Mouse (Mus musculus): ENCODE measurements around the gene Gas7.

Gas7 gene

DNA sequence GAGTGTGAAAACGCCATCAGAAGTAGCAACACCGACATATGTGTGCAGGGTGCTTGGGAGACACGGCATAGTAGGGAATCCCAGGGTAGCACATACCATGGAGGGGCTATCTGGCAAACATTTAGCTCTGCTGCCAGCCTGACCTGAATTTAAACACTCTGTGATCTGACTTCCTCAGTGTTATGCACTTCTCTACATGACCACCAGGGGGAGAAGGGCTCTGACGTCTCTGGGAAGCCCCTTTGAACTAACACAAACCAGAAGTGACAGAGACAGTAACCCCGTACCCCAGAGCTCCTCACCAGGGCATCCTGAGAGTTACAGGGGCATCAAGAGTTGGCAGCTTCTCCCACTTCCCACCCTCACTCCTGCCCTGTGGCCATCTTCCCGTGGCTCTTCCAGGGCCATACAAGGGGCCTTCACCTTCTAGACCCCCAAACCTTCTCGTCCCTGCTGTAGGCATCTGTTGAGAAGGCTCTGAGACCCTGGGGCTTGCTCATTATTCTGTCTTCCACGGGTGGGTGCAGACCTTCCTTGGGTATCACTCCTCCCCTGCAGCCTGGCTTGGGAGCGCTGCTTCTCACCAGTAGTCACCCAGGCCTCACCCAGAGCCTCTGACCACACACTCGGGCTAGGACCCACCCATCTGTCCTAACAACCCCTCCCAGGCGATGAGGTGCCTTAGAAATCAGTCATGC lies 202.6 kb downstream of the Gas7 start:
- DNase-seq: peak; percentile 79 to 88

DNA sequence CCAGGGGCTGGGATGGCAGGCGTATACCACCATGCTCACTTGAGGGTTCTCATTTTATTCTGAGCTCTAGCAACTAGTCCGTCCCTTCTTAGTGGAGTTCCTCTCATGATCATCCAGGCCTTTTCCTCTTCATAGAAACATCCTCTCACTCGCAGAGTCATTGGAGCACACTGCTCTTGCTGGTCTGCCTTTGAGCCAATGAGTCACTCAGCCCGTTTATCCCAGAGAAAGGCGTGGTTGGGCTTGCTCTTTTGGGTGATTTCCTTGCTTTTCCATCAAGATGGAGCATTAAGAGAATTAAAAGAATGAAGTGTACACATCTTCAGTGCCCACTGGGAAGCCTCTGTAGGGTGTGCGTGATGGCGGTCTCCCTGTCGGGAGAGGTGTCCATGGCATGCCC lies 206.2 kb downstream of the Gas7 start:
- DNase-seq: no peak

DNA sequence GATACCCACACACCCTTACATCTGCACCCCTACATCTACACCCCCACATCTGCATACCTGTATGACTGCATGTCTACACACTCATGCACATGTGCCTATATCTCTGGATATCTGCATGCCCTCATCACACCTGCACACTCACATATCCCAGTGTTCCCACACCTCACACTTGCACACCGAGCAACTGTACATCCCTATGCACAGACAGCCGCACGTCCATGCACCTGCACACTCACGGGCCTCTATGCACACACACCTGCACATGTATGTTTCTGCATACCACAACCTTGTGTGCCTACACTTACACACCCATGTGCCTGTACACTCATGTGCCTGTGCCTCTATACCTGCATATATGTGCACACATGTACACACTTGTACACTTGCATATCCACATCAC lies 208.2 kb downstream of the Gas7 start:
- DNase-seq: no peak

DNA sequence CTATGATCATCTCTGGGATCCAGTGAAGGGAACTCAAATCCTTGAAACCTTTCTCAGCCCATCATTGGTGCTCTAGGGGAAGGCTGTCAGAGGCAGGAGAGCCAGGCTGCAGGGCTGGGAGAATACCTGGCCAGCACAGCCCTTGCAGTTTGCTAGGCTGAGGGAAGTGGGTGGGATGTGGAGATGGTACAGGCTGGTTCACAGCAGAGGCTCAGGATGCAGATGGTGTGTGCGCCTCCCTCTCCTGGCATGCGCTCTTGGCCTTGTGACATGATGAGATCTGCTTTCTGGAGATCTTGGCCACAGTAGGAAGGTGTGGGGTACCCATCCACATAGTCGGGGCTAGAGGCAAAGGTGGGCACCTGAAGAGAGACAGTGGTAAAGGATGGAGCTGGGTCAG lies 209.0 kb downstream of the Gas7 start:
- DNase-seq: peak; percentile 84 to 87

DNA sequence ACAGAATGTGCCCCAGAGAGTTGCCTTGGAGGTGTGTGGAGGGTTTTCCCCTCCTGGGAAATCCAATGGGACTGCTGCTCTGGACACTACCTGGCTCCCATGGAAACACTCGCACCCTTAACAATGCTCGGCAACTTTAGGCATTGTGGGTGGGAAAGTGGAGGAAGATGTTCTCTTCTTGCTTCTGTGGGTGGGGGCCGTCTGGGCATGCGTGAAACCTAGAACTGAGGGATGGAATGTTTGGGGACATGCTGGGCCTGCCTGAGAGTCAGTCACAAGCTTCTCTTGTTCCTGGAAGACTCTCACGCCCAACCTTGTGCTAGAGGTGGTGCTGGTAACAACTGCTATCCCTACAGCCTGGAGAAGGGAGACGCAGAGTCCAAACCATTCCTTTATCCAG lies 209.7 kb downstream of the Gas7 start:
- peak in 1 of 2 experiments; percentile 12 for DNase-seq

DNA sequence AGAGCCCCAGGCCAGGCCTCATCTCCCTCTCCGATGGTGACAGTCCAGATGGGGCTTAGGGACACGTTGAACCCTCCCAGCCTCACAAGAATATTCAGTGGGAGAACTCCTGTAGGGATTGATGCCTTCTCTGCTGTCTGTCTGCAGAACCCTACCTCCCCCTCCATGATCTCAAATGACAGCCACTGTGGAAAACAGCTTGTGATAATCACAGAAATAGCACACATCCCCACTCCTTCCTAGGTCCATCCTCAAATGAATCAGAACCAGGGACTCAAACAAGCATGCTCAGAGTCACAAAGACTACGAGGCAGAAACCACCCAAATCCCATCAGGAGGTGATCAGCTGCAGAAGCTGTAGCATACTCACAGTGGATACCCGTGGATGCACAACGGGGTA lies 210.9 kb downstream of the Gas7 start:
- no peak for DNase-seq

DNA sequence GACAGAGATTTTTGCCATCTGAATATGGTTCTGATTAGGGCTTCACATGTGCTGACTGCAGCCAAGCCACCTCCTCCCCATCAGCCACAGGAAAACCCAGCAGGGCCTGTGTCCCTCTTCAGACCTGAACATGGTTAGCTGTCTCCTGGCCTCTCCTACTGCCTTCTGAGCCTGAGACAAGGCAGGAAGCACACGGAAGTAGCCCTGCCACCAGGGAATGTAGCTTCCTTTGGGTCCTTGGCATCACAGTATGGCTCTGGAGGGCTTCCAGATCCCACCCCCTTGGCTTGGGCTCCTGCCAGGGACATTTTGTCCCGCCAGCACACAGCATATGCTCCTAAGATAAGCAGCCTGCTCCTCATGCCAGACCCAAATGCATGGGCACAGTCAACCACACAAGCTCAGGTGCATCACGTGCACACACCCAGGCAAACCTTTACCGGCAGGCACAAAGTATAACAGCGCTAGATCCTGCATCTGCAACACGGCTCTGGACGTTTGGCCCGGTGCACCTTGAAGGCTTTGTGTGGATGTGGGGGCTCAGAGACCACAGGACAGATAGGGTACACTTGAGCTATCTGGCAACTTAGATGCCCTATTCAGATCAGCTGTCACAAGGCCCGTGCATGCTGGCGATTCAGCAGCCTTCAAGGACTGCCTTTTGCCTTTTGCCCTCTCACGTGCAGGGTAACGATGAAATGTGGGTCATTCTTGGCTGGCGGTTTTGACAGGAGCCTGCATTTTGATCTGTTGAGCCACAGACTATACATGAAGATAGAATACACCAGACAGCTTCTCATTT lies 212.5 kb downstream of the Gas7 start:
- peak; percentile 92 to 93 for DNase-seq

DNA sequence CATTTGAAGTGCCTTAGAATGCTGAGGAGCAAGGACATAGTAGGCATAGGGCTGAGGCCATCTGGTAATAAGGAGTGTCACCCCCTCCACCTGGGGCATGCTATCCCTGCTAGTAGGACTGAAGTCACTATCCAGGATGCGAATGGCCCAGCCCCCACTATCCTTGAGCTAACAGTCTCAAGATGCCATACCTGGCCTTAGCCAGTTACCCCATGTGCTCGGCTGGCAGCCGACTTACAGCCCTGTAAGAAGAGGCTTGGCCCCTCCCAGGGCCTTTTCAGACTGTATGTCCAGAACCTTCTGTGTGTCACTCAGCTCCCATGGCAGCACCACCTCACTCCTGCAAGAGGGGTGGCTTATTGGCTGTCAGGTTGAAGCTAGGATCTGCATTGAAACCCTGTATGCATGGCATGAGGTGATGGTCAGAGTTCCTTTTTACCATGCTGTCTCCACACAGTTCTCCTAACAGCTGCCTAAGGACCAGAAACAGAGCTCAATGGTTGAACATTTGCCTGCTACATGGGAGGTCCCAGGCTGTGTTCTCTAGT lies 213.3 kb downstream of the Gas7 start:
- DNase-seq: peak; percentile 53 to 60

DNA sequence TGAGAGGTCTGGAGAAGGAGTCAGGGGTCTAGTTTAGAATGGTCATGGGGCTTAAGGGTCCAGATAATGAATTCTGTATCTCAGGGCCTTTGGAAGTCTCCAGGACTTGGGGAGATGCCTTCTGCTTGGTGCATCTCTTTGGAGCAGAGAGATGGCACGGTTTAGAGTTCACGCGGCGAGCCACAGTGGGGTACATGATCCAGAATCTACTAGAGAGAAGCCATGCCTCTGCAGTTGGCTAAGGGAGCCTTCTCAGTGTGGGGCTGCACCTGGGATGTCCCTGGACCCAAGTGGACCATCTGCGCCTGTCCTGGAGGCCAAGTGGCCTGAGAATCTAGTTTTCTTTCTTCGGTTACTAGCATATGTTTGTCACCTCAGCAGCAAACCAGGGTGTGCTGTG lies 214.8 kb downstream of the Gas7 start:
- peak; percentile 87 to 94 for DNase-seq

DNA sequence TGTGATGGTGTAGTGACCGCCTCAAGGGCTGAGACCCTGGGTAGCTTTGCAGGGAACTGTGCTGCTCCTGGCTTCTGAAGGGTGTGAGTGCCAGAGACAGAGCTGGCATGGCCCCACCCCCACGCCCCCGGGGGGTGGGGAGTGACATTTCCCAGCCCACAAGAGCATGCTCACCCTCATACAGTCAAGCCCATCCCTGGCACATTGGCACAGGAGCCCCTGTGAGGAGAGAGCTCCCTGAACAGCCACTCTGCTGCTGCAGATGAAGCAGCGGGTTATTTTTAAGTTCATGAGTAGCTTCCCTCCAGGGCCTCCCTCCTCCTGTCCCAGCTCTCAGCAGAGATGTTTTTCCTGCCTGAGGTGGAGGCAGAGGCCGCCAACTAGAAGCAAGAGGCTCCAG lies 216.9 kb downstream of the Gas7 start:
- peak in 1 of 2 experiments; percentile 19 for DNase-seq

DNA sequence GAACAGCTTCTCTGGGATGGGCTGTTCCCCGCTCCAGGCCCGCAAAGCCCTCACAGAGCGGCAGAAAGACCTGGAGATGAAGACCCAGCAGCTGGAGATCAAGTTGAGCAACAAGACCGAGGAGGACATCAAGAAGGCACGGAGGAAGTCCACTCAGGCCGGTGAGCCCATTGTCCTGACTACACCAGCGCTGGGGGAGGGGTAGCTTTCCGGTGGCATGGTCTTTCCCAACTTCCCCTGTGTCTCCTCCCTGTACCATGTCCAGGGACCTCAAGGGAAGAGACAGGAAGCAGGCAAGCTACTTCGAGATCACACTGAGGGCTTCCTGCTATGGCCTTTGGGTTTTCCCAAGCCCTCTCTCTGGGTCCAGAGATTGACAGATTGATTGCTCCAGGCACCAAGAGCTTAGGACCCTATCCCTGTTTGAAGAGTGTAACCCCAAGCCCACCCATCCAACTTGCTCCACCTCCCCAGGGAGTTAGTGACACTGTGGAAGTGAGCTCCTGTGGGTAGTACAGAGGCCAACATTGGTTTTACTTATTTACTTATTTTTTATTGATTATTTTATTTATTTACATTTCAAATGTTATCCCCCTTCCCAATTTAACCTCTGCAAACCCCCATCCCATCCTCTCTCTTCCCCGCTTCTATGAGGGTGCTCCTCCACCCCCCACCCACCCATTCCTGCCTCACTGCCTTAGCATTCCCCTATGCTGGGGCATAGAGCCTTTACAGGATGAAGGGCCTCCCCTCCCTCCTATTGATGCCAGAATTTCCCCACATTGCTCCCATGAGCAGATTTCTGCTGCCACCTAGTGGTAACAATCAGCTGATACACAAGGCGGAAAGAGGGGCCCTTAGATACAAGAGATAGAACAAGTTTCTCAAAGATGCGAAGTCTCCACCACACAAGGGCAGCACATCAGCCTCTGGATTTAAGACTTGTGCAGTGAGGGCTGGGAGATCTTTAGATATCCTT lies 220.6 kb downstream of the Gas7 start:
- DNase-seq: peak; percentile 84 to 91

DNA sequence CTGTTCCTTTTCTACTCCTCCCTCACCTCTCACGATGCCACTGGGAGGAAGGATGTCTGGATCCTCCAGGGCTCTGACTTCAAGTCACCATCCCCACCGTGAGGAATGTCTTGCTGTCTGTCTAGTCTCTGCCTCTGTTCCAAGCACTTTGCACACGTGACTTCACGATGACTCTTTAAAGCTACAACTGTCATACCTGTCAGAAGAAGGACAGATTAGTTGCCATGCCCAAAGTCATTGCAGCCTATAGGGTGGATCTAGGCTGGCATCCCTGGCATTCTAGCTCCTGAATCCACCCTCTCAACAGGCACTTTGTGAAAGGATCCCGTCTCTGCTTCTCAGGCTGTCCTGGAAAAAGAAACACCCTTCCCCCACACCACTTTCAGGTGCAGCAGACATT lies 224.1 kb downstream of the Gas7 start:
- no peak for DNase-seq

DNA sequence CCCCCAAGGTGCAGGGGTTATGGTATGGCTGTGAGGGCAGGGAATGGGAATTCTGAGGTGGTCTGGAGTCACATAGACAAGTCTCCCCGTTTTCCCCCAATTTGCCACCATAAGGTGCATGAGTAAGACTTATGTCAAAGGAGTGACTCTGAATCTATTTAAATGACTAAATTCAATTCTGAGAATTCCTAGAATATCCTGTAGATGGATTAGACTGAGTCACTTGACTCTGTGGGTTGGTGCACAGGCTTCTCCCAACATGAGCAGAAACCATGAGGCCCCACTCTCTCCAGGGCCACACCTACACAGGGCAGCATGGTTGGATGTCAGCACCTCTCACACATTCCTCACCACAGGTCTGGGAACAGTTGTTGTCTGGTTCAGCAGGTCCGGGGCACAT lies 224.7 kb downstream of the Gas7 start:
- no peak for DNase-seq

DNA sequence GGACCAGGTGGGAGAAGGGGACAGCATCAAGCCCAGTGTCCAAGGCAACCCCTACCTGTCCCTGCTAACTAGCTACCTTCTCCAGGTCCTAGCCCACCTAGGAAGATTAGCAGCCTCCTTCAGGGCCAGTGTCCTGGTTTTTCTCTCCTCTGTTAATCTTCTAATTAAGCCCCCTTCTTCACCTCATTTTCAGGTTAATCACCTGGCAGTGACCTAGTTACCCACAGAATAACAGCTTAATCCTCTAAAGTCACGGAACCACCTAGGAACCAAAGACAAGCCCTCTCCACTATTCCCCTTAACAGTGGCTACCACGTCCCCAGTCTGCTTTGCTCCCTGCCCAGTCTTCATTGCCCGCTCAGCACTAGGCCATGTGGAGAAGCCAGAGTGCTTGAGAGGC lies 226.6 kb downstream of the Gas7 start:
- no peak for DNase-seq

DNA sequence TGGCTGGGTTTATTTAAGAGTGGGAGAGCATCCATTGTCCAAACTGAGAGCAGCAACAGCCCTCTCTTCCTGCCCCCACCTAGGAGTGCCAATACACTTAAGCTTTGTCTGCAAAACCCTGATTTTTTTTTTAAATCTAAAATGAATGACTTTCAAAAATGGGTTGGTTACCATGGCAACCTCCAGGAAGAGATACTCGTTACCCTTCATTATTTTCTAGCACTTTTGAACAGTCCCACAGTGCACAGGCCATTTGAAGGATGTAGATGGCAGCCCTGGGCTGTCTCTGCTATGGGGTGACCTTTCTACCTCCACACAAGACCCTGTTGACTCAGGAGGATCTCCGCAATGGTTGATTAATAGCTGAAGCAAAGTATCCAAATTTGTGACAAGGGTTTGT lies 230.9 kb downstream of the Gas7 start:
- DNase-seq: no peak

DNA sequence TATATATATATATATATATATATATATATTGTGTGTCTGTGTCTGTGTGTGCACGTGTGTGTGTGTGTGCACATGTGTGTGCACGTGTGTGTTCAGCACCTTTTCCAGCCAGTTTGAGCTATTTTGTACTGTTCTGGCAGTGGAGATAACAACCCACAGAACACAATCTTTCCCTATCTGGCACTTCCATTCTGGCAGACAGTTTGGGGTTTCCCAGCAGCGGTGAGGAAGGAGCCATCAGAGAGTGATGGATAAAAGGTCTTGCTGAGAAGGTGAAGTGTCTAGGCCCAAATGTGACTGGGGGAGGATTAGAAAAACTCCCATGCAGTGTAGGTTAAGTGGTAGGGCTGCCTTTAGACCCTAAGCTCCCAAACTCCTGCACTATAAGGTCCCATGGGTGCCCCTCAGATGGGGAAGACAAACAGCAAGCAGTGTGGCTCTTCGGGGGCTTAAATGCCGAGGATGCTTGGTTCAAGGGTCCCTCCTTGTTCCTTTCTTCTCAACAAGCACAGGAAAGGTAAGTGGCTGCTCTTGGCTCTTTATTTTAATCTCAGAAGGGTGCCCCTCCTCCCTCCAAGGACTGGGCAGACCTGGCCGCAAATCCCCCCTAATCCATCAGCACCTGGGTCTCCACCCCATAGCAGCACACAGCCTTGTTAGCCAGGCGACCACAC lies 239.6 kb downstream of the Gas7 start, which contains the start of gene Rcvrn:
Rcvrn (plus strand) TSS at position 624 of the 674 bp plus-strand sequence.
- no peak for DNase-seq

DNA sequence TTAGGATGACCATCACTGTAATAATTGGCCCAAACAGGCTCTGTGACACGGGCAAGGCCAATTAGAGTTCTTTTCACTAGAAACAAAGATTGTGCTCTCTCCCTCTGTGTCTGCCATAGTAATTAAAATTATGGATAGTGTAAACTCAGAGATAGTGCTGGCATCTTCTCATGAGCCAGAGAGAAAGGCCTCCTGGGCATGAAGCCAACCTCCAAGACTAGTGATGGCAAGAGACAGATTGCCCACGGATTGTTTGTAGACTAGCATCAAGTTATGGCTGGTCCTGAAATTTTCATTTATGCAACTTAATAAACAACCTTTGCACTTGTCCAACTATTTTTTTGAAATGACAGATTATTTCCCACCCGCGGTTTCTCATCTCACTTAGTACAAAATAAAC lies 257.7 kb downstream of the Gas7 start:
- DNase-seq: peak; percentile 73 to 79

DNA sequence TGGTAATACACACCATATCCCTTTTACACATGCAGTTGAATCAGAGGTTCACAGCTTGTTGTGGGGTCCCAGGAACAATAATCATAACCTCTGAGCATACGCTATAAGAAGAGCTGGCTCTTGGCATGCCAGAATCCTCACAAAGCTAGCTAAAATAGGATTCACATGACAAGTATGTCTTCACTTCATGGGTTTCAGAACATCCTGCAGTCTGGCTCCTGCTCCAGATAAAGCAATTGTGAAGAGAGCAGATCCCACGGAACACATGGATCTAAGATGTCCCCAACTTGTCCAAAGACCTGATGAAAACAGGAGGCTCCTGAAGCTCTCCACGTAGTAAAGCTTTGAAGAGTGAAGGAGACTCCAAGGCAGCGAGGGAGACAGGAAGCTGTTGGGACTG lies 260.1 kb downstream of the Gas7 start:
- DNase-seq: no peak

DNA sequence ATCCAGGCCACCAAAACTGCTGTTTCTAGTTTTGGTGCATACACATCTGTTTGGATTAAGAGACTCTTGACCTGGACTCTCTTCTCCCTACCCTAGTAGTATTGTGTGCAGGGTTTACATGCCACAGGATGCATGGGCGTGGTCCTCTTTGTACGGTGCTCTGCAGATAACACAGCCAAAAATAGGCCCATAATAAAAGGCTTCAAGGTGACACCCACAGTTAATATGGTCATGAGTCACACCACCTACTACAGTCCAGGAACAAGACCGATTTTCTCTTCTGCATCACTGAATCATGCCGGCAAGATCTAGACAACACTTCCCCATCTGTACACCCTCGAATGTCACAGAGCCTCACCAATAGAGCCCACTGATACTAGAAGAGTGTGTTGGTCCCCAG lies 266.2 kb downstream of the Gas7 start:
- no peak for DNase-seq

DNA sequence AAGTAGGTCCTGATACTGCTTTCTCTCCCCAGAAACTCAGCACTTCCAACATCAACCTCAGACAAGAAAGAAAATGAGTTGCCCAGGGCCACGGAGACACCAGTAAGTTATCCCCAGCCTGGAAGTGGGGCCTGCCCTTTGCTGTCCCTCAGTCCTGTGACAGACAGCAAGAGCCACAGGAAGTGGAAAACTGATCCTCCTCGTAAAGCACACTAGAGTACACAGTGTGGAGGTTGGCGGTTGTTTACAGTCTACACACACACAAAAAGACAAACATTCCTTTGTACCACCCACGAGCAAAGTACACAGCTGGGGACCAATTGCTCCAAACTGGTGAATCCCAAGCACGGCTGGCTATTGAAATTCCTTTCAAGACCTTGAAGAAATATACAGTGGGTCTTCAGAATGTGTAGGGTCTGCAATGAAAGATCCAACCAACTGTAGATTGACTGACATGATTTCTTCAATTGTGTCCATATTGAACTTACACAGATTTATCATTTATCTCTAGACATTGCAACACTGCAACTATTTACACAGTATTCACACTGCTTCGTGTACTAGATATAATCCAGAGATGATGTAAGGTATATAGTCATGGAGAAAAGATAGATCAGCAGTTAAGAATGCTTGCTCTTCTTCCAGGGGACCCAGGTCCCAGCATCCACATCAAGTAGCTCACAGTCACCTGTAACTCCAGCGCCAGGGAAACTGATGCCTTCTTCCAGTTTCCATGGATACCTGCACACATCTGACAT lies 267.3 kb downstream of the Gas7 start:
- no peak for DNase-seq

DNA sequence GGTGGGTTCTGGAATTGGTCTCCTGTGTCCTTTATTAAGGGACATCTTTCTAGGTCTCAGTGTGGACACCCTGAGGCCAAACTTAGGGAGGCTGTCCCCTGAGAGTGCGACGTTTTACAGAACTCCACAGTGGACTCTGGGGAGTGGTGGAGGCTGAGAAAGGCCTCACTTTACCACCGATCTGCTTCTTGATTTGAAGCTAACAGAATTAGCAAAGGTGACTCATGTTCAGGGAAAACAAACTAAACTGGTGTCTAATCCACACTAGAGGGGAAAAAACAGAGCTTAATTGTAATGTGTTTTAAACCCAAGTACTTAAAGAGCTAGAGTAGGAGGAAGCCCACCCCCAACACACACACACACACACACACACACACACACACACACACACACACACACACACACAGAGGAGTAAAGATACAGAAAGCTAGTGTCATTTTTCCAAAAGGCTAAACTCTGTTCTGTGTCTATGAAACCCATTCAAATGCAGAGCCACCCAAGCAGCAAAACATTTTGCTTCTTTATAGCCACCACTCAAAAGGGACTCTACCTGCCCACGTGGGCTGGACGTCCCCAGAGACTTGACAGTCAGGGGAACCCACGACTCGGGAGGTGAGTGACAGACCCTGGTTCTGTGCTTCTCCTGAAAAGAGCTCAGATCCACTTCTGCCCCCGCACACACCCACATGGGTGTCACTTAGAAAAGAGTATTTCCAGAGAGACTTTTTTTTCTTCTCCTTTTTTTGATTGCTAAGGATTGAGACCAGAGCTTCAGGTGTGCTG lies 268.2 kb downstream of the Gas7 start:
- DNase-seq: no peak
